Mouse (Mus musculus) ES-E14 (cell line): Measurements from ENCODE around the gene Col9a1. TPM values are rescaled to one million over a fixed set of nuclear protein-coding genes. Genes with fewer than 3 reads are reported as not detected.

ENCODE experiments used
- DNase-seq: peaks from one replicate; pipeline ENCODE4 v3.0.0-alpha.2; 2013; ENCODE audit warnings: low read depth, low spot score
- H3K27ac ChIP-seq: 2 replicates; pipeline ENCODE4 v1.5.1; 2012; ENCODE audit warnings: low read depth, mild to moderate bottlenecking, low read length, moderate library complexity, mixed read lengths; ENCODE audit not compliant: poor library complexity, insufficient read depth, severe bottlenecking
- H3K36me3 ChIP-seq: 2 replicates; pipeline ENCODE4 v1.6.1; 2012; ENCODE audit warnings: mild to moderate bottlenecking, low read length, moderate library complexity, mixed read lengths; ENCODE audit not compliant: control insufficient read depth, poor library complexity, insufficient read depth, severe bottlenecking
- H3K4me1 ChIP-seq, 2 experiments: fragments of 150-350 bp in 1 of 2; sonication (generic) in 1 of 2; 2 replicates each; pipeline ENCODE4 v1.6.1; 2012; ENCODE audit warnings: low read length in 2 of 2, mild to moderate bottlenecking in 1 of 2, mixed read lengths in 1 of 2; ENCODE audit not compliant: control insufficient read depth in 2 of 2, insufficient read depth in 2 of 2, poor library complexity in 1 of 2
- H3K4me3 ChIP-seq, 2 experiments: fragments of 150-350 bp in 1 of 2; sonication (generic) in 1 of 2; 2 replicates each; pipeline ENCODE4 v1.5.1; 2012; ENCODE audit warnings: low read length in 2 of 2, low read depth in 1 of 2, mild to moderate bottlenecking in 1 of 2, mixed read lengths in 1 of 2; ENCODE audit not compliant: insufficient read depth in 1 of 2, poor library complexity in 1 of 2, severe bottlenecking in 1 of 2
- H3K9ac ChIP-seq: 2 replicates; pipeline ENCODE4 v1.6.1; 2012; ENCODE audit warnings: low read depth, mild to moderate bottlenecking, low read length, mixed read lengths; ENCODE audit not compliant: poor library complexity, insufficient read depth, severe bottlenecking
- H3K9me3 ChIP-seq: fragments of 150-350 bp; sonication (generic); 2 replicates; pipeline ENCODE4 v1.6.1; 2012; ENCODE audit warnings: low read depth, mild to moderate bottlenecking, low read length; ENCODE audit not compliant: control insufficient read depth, insufficient read depth
- CHD2 ChIP-seq: IDR thresholded peaks from 2 replicates; pipeline ENCODE4 v1.6.1; 2014; ENCODE audit warnings: mild to moderate bottlenecking, low read depth, low read length, inconsistent platforms
- HCFC1 ChIP-seq: IDR thresholded peaks from 2 replicates; pipeline ENCODE4 v1.6.1; 2012; ENCODE audit warnings: low read length, inconsistent platforms, borderline replicate concordance; ENCODE audit not compliant: insufficient read depth
- MAFK ChIP-seq: IDR thresholded peaks from 2 replicates; pipeline ENCODE4 v1.6.1; 2014; ENCODE audit warnings: mild to moderate bottlenecking, low read depth, low read length, inconsistent platforms; ENCODE audit not compliant: insufficient read depth
- ZC3H11A ChIP-seq: IDR thresholded peaks from 2 replicates; pipeline ENCODE4 v1.6.1; 2012; ENCODE audit warnings: low read depth, mild to moderate bottlenecking, inconsistent platforms, low read length, borderline replicate concordance
- ZNF384 ChIP-seq: IDR thresholded peaks from 2 replicates; pipeline ENCODE4 v1.6.1; 2012; ENCODE audit warnings: low read depth, low read length, inconsistent platforms
- in situ Hi-C, 2 experiments: fragments of 600-800 bp; cut with MboI; formaldehyde crosslinking; loops; one replicate each; pipeline ENCODE4 v1.15.1; 2025; ENCODE audit warnings: low sequenced_read_pairs in 2 of 2, inconsistent platforms in 1 of 2; ENCODE audit not compliant: unreplicated experiment in 2 of 2
- total RNA-seq: library from RNA; depleted of rRNA; stranded (reverse); fragments of 300-350 nt; gene quantifications from 2 replicates; pipeline ENCODE4 v1.2.3, GENCODE M21; 2012

Col9a1 gene
- total RNA-seq, 1 experiment = 0.13 TPM

GRCm38 (mm10) chr1:24211621-24212385 is 34.4 kb downstream of the Col9a1 start:
- DNase-seq = no peak
- Histone ChIP-seq H3K4me3 (no peak overlapping the region), H3K27ac (no peak overlapping the region), H3K4me1 (no peaks in the 10 kb centered on the region), H3K9me3 (no peaks in the 10 kb centered on the region), H3K9ac (no peak overlapping the region), H3K36me3 (no peaks in the 10 kb centered on the region)
- TF ChIP-seq CHD2 (no peak), ZNF384 (no peak), MAFK (no peak), ZC3H11A (no peak), HCFC1 (no peak)
- in situ Hi-C loops = no loop called here

GRCm38 (mm10) chr1:24219041-24219440 is 41.6 kb downstream of the Col9a1 start:
- H3K9ac ChIP-seq = no peak overlapping the region
- no peaks in the 10 kb centered on the region for H3K9me3 ChIP-seq
- no peak for DNase-seq
- H3K4me3 ChIP-seq = no peak overlapping the region
- H3K4me1 ChIP-seq = no peaks in the 10 kb centered on the region
- in situ Hi-C loops = no loop called here
- TF ChIP-seq MAFK (no peak), HCFC1 (no peak), CHD2 (no peak), ZC3H11A (no peak), ZNF384 (no peak)
- no peak overlapping the region for H3K27ac ChIP-seq
- no peaks in the 10 kb centered on the region for H3K36me3 ChIP-seq

- no peaks in the 10 kb centered on the region for H3K36me3 ChIP-seq
- no peak overlapping the region for H3K4me3 ChIP-seq
- no peak overlapping the region for H3K27ac ChIP-seq
- no peaks in the 10 kb centered on the region for H3K9me3 ChIP-seq
- no peak for DNase-seq
- TF ChIP-seq HCFC1 = no peak
- no peak for TF ChIP-seq CHD2
- TF ChIP-seq ZNF384 = no peak
- no peak for TF ChIP-seq MAFK
- no peak for TF ChIP-seq ZC3H11A
- in situ Hi-C loops = no loop called here
- no peak overlapping the region for H3K9ac ChIP-seq
- H3K4me1 ChIP-seq = no peaks in the 10 kb centered on the region
These were observed 44.8 kb downstream of the Col9a1 start for GRCm38 (mm10) chr1:24222231-24222630.

GRCm38 (mm10) chr1:24222981-24223612 is 45.7 kb downstream of the Col9a1 start:
- Histone ChIP-seq H3K9me3 (no peaks in the 10 kb centered on the region), H3K9ac (no peak overlapping the region), H3K27ac (no peak overlapping the region), H3K4me1 (no peaks in the 10 kb centered on the region), H3K36me3 (no peaks in the 10 kb centered on the region), H3K4me3 (no peak overlapping the region)
- TF ChIP-seq ZNF384 = no peak
- no peak for TF ChIP-seq HCFC1
- TF ChIP-seq ZC3H11A = no peak
- no peak for TF ChIP-seq MAFK
- TF ChIP-seq CHD2 = no peak
- DNase-seq = no peak
- in situ Hi-C loops = no loop called here
